Mouse (Mus musculus) CH12.LX (cell line): Measurements from ENCODE around the gene Rad23a. TPM values are rescaled to one million over a fixed set of nuclear protein-coding genes. Genes with fewer than 3 reads are reported as not detected.

ENCODE experiments used
- DNase-seq: peaks from one replicate; pipeline ENCODE4 v3.0.0-alpha.2; 2013; ENCODE audit errors: extremely low read depth
- H3K27ac ChIP-seq: 2 replicates; pipeline ENCODE4 v1.5.1; 2012; ENCODE audit warnings: low read depth, mild to moderate bottlenecking, control low read depth, moderate library complexity; ENCODE audit not compliant: insufficient read depth
- H3K27me3 ChIP-seq: replicated peaks from 2 replicates; pipeline ENCODE3; 2012; ENCODE audit warnings: inconsistent platforms
- H3K36me3 ChIP-seq, 2 experiments: replicated peaks in 1 of 2; 2 replicates each; pipeline versions ENCODE3 to v1.6.1; 2012; ENCODE audit warnings: inconsistent platforms in 1 of 2, low read length in 1 of 2, mild to moderate bottlenecking in 1 of 2, mixed read lengths in 1 of 2, moderate library complexity in 1 of 2; ENCODE audit not compliant: control insufficient read depth in 1 of 2, insufficient read depth in 1 of 2
- H3K4me1 ChIP-seq, 2 experiments: 2 replicates each; pipeline ENCODE4 v1.6.1; 2012; ENCODE audit warnings: inconsistent platforms in 1 of 2, moderate library complexity in 1 of 2; ENCODE audit not compliant: insufficient read depth in 2 of 2, control insufficient read depth in 1 of 2
- H3K4me2 ChIP-seq: 2 replicates; pipeline ENCODE4 v1.6.1; 2012; ENCODE audit warnings: low read depth, mild to moderate bottlenecking, control low read depth; ENCODE audit not compliant: poor library complexity, insufficient read depth, severe bottlenecking
- H3K4me3 ChIP-seq, 3 experiments: fragments of 150-350 bp in 1 of 3; sonication (generic) in 1 of 3; replicated peaks in 1 of 3; 2 replicates each; pipeline versions ENCODE3 to v1.5.1; 2011 to 2012; ENCODE audit warnings: low read depth in 2 of 3, low read length in 2 of 3, mild to moderate bottlenecking in 2 of 3, moderate library complexity in 2 of 3, control low read depth in 1 of 3, improper control_type of control experiment in 1 of 3, inconsistent platforms in 1 of 3, mixed read lengths in 1 of 3; ENCODE audit not compliant: poor library complexity in 1 of 3
- H3K79me2 ChIP-seq: replicated peaks from 2 replicates; pipeline ENCODE4 v1.6.1; 2012; ENCODE audit warnings: mild to moderate bottlenecking, moderate library complexity; ENCODE audit not compliant: control insufficient read depth, poor library complexity, insufficient read depth, severe bottlenecking; ENCODE audit errors: extremely low read depth
- H3K9ac ChIP-seq: 2 replicates; pipeline ENCODE4 v1.6.1; 2012; ENCODE audit warnings: low read depth, mild to moderate bottlenecking, control low read depth, moderate library complexity; ENCODE audit not compliant: insufficient read depth
- H3K9me3 ChIP-seq: replicated peaks from 2 replicates; pipeline ENCODE3; 2012; ENCODE audit warnings: low read length, inconsistent platforms, mixed read lengths
- CHD1 ChIP-seq: IDR thresholded peaks from 2 replicates; pipeline ENCODE4 v1.6.1; 2012; ENCODE audit warnings: low read depth, low read length, improper control_type of control experiment, inconsistent platforms
- CTCF ChIP-seq, 2 experiments: IDR thresholded peaks in 1 of 2; conservative IDR thresholded peaks in 1 of 2; 2 replicates each; pipeline ENCODE4 v1.5.1; 2011 to 2012; ENCODE audit warnings: low read depth in 2 of 2, low read length in 2 of 2, improper control_type of control experiment in 1 of 2, inconsistent platforms in 1 of 2, mild to moderate bottlenecking in 1 of 2, moderate library complexity in 1 of 2
- IRF4 ChIP-seq: IDR thresholded peaks from 2 replicates; pipeline ENCODE4 v1.6.1; 2014; ENCODE audit warnings: low read depth, mild to moderate bottlenecking, inconsistent platforms, low read length, improper control_type of control experiment
- JUND ChIP-seq: conservative IDR thresholded peaks from 2 replicates; pipeline ENCODE4 v1.6.1; 2011; ENCODE audit warnings: low read depth, low read length, improper control_type of control experiment
- MAX ChIP-seq: IDR thresholded peaks from 2 replicates; pipeline ENCODE4 v1.6.1; 2011; ENCODE audit warnings: low read length, improper control_type of control experiment
- MEF2A ChIP-seq: IDR thresholded peaks from 2 replicates; pipeline ENCODE4 v1.6.1; 2014; ENCODE audit warnings: low read depth, mild to moderate bottlenecking, inconsistent platforms, low read length, improper control_type of control experiment, borderline replicate concordance
- RAD21 ChIP-seq: IDR thresholded peaks from 2 replicates; pipeline ENCODE4 v1.6.1; 2011; ENCODE audit warnings: low read depth, mild to moderate bottlenecking, low read length, improper control_type of control experiment, moderate library complexity
- RCOR1 ChIP-seq: conservative IDR thresholded peaks from 2 replicates; pipeline ENCODE4 v1.6.1; 2012; ENCODE audit warnings: low read depth, mild to moderate bottlenecking, inconsistent platforms, low read length, improper control_type of control experiment
- SMC3 ChIP-seq: IDR thresholded peaks from 2 replicates; pipeline ENCODE4 v1.6.1; 2011; ENCODE audit warnings: low read depth, low read length, improper control_type of control experiment
- USF1 ChIP-seq: IDR thresholded peaks from 2 replicates; pipeline ENCODE4 v1.6.1; 2014; ENCODE audit warnings: low read depth, mild to moderate bottlenecking, inconsistent platforms, low read length, improper control_type of control experiment
- ZC3H11A ChIP-seq: IDR thresholded peaks from 2 replicates; pipeline ENCODE4 v1.6.1; 2012; ENCODE audit warnings: low read depth, mild to moderate bottlenecking, inconsistent platforms, low read length, improper control_type of control experiment
- ZKSCAN1 ChIP-seq: IDR thresholded peaks from 2 replicates; pipeline ENCODE4 v1.6.1; 2012; ENCODE audit warnings: low read depth, inconsistent platforms, low read length, improper control_type of control experiment, borderline replicate concordance
- ZMIZ1 ChIP-seq: IDR thresholded peaks from 2 replicates; pipeline ENCODE4 v1.6.1; 2012; ENCODE audit warnings: low read depth, mild to moderate bottlenecking, inconsistent platforms, low read length, improper control_type of control experiment
- ZNF384 ChIP-seq: IDR thresholded peaks from 2 replicates; pipeline ENCODE4 v1.6.1; 2012; ENCODE audit warnings: low read depth, low read length, improper control_type of control experiment, inconsistent platforms
- dilution Hi-C: fragments of 300-500 bp; cut with MboI; formaldehyde crosslinking; loops from 2 replicates; pipeline ENCODE4 v1.14.3; 2020; ENCODE audit warnings: low sequenced_read_pairs; ENCODE audit not compliant: extremely low pct_unique_long_range_greater_than_20kb, extremely low pct_ligation_motif_present
- in situ Hi-C: fragments of 300-500 bp; cut with MboI; formaldehyde crosslinking; loops from 3 replicates; pipeline ENCODE4 v1.14.3; 2019; ENCODE audit warnings: low sequenced_read_pairs, low pct_ligation_motif_present, low pct_unique_long_range_greater_than_20kb, mixed read lengths
- polyA plus RNA-seq: library from polyadenylated mRNA; unstranded; fragments of >175 nt; gene quantifications from 2 replicates; pipeline ENCODE4 v1.2.1, GENCODE M21; 2012; ENCODE audit warnings: low read depth; ENCODE audit not compliant: insufficient read length
- total RNA-seq, 2 experiments: library from RNA; depleted of rRNA; stranded (reverse); fragments of 300-350 nt in 1 of 2; fragments of >200 nt in 1 of 2; gene quantifications; 2 replicates each; pipeline ENCODE4 v1.2.3; 2012 to 2014

Gene Rad23a
- total and polyA plus RNA-seq, 3 experiments, result 66.5 to 135 (median 115) TPM

DNA sequence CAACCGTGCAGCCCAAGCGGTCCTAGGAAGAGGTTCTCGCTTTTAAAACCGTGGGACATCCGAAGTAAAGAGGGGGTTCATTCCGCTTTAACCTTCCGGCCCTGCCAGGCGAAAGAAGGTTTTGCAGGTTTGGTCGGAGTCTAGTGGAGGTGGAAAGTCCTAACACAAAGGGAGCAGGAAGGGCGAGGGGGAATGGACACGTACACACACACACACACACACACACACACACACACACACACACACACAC, 55.0 kb downstream of the Rad23a start:
- in situ Hi-C loops, result no loop called here
- no peak for TF ChIP-seq ZKSCAN1
- TF ChIP-seq MAX, result no peak
- TF ChIP-seq CTCF (conservative IDR thresholded peaks at IDR 0.05 in 1 of 2, IDR thresholded peaks at IDR 0.05 in 1 of 2; ENCODE audit: low read depth in 2 of 2, low read length in 2 of 2), result no peak
- TF ChIP-seq MEF2A, result no peak
- no peak for TF ChIP-seq RCOR1
- TF ChIP-seq JUND, result no peak
- no peak for TF ChIP-seq ZC3H11A
- no peak for TF ChIP-seq CHD1
- TF ChIP-seq IRF4, result no peak
- TF ChIP-seq ZMIZ1, result no peak
- no peak for TF ChIP-seq SMC3
- DNase-seq, result no peak
- H3K36me3 ChIP-seq, result no peaks in the 10 kb centered on the region
- H3K4me3 ChIP-seq, result no peak overlapping the region
- H3K4me1 ChIP-seq, result no peaks in the 10 kb centered on the region
- no peaks in the 10 kb centered on the region for H3K9me3 ChIP-seq
- peaks cover 93% of the 10 kb centered on the region for H3K27me3 ChIP-seq
- H3K4me2 ChIP-seq, result no peak overlapping the region
- H3K27ac ChIP-seq, result no peak overlapping the region
- no peaks in the 10 kb centered on the region for H3K79me2 ChIP-seq
- H3K9ac ChIP-seq, result no peak overlapping the region
- dilution Hi-C loops, result no loop called here

DNA sequence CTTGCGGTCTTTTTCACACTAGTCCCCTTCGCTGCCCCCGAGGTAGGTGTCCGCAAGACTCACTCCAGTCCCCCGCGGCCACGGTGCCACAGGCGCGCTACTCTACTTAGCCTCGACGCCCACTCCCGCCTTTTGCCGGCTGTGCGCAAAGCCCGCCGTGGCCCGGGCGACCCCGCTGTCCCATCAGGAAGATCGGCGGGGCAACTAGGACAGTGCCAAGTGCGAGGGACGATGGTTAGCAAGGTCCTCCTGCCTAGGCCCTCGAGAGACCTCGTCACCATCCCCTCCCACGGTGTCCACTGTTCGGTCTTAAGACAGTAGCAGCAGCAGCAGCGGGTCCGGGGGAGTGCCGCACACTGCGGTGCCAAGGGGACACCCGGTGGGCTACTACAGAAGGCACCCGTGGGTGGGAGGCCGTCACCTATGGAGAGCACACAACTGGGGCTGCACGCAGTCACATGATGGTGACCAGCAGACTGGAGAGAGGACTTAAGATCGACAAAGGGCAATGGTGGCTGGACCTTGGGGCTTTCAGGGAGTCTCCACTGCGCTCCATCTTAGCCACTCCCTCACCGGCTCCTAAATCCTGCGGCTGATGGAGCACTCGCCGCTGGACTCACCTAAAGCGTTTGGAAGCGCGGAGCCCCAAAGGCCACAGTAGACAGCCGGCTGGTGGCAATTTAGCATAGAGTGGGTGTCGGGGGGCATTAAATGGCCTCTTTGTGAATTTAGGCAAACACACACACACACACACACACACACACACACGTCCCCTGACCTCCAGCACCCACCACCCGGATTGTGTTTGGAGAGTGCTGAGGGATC, 55.6 kb downstream of the Rad23a start:
- in situ Hi-C loops, result no loop called here
- Histone ChIP-seq H3K4me1 (no peaks in the 10 kb centered on the region), H3K4me3 (no peak overlapping the region), H3K9me3 (no peaks in the 10 kb centered on the region), H3K4me2 (no peak overlapping the region), H3K27ac (no peak overlapping the region), H3K27me3 (peaks cover 91% of the 10 kb centered on the region), H3K36me3 (no peaks in the 10 kb centered on the region), H3K9ac (no peak overlapping the region), H3K79me2 (no peaks in the 10 kb centered on the region)
- TF ChIP-seq ZMIZ1 (no peak), RAD21 (no peak), ZNF384 (no peak), USF1 (no peak), MEF2A (no peak), ZKSCAN1 (no peak)
- DNase-seq, result no peak
- dilution Hi-C loops, result no loop called here

Other genes with a start within 250 kb of the Rad23a start
Only the 20 nearest of the 31 such genes appear.
- 157 and 160 TPM in 2 replicates for gene Trmt1, start 154.4 kb downstream of the Rad23a start, total RNA-seq (2012; rRNA removed)
- gene Trmt1, start 154.4 kb downstream of the Rad23a start, total RNA-seq (2014; rRNA removed), result 77.0 and 94.5 TPM in 2 replicates
- 140 and 157 TPM in 2 replicates for gene Trmt1, start 154.4 kb downstream of the Rad23a start, polyA plus RNA-seq
- 45.1 and 49.0 TPM in 2 replicates for gene Nacc1, start 152.8 kb downstream of the Rad23a start, total RNA-seq (2012; rRNA removed)
- gene Nacc1, start 152.8 kb downstream of the Rad23a start, total RNA-seq (2014; rRNA removed), result 21.9 and 23.3 TPM in 2 replicates
- gene Nacc1, start 152.8 kb downstream of the Rad23a start, polyA plus RNA-seq, result 73.0 and 84.1 TPM in 2 replicates
- 38.5 and 45.5 TPM in 2 replicates for gene Lyl1, start 139.2 kb downstream of the Rad23a start, total RNA-seq (2012; rRNA removed)
- gene Lyl1, start 139.2 kb downstream of the Rad23a start, total RNA-seq (2014; rRNA removed), result 20.3 and 20.6 TPM in 2 replicates
- 53.2 and 54.5 TPM in 2 replicates for gene Lyl1, start 139.2 kb downstream of the Rad23a start, polyA plus RNA-seq
- gene G430095P16Rik, start 117.7 kb downstream of the Rad23a start, total RNA-seq (2012; rRNA removed), result 0.17 TPM in 1 of 2 replicates, not detected in the other
- 0.39 TPM in 1 of 2 replicates, not detected in the other for gene G430095P16Rik, start 117.7 kb downstream of the Rad23a start, total RNA-seq (2014; rRNA removed)
- not detected in 2 replicates for gene G430095P16Rik, start 117.7 kb downstream of the Rad23a start, polyA plus RNA-seq
- 0.76 and 1.1 TPM in 2 replicates for gene Nfix, start 40.3 kb downstream of the Rad23a start, total RNA-seq (2012; rRNA removed)
- 0.09 and 0.19 TPM in 2 replicates for gene Nfix, start 40.3 kb downstream of the Rad23a start, total RNA-seq (2014; rRNA removed)
- 8.6 and 10.5 TPM in 2 replicates for gene Nfix, start 40.3 kb downstream of the Rad23a start, polyA plus RNA-seq
- 1.7 TPM in 2 replicates for gene Dand5, start 17.8 kb downstream of the Rad23a start, total RNA-seq (2012; rRNA removed)
- gene Dand5, start 17.8 kb downstream of the Rad23a start, total RNA-seq (2014; rRNA removed), result 1.4 and 1.8 TPM in 2 replicates
- 1.5 and 1.7 TPM in 2 replicates for gene Dand5, start 17.8 kb downstream of the Rad23a start, polyA plus RNA-seq
- gene Gadd45gip1, start 9.1 kb downstream of the Rad23a start, total RNA-seq (2012; rRNA removed), result 53.6 and 59.7 TPM in 2 replicates
- gene Gadd45gip1, start 9.1 kb downstream of the Rad23a start, total RNA-seq (2014; rRNA removed), result 56.6 and 56.9 TPM in 2 replicates
- 56.6 and 57.6 TPM in 2 replicates for gene Gadd45gip1, start 9.1 kb downstream of the Rad23a start, polyA plus RNA-seq
- 395 and 738 TPM in 2 replicates for gene Calr, start 6.3 kb upstream of the Rad23a start, total RNA-seq (2012; rRNA removed)
- gene Calr, start 6.3 kb upstream of the Rad23a start, total RNA-seq (2014; rRNA removed), result 627 and 669 TPM in 2 replicates
- gene Calr, start 6.3 kb upstream of the Rad23a start, polyA plus RNA-seq, result 1,181 and 1,636 TPM in 2 replicates
- gene Farsa, start 16.3 kb upstream of the Rad23a start, total RNA-seq (2012; rRNA removed), result 142 and 165 TPM in 2 replicates
- gene Farsa, start 16.3 kb upstream of the Rad23a start, total RNA-seq (2014; rRNA removed), result 144 and 146 TPM in 2 replicates
- 175 and 192 TPM in 2 replicates for gene Farsa, start 16.3 kb upstream of the Rad23a start, polyA plus RNA-seq
- not detected in 2 replicates for gene Syce2, start 31.4 kb upstream of the Rad23a start, total RNA-seq (2012; rRNA removed)
- gene Syce2, start 31.4 kb upstream of the Rad23a start, total RNA-seq (2014; rRNA removed), result not detected in 2 replicates
- gene Syce2, start 31.4 kb upstream of the Rad23a start, polyA plus RNA-seq, result 0.54 TPM in 1 of 2 replicates, not detected in the other
- 26.2 and 27.3 TPM in 2 replicates for gene Gcdh, start 53.3 kb upstream of the Rad23a start, total RNA-seq (2012; rRNA removed)
- gene Gcdh, start 53.3 kb upstream of the Rad23a start, total RNA-seq (2014; rRNA removed), result 16.4 and 20.6 TPM in 2 replicates
- gene Gcdh, start 53.3 kb upstream of the Rad23a start, polyA plus RNA-seq, result 13.7 and 17.7 TPM in 2 replicates
- gene Klf1, start 61.3 kb upstream of the Rad23a start, total RNA-seq (2012; rRNA removed), result 0.34 and 0.38 TPM in 2 replicates
- 0.20 and 0.24 TPM in 2 replicates for gene Klf1, start 61.3 kb upstream of the Rad23a start, total RNA-seq (2014; rRNA removed)
- 0.20 and 0.26 TPM in 2 replicates for gene Klf1, start 61.3 kb upstream of the Rad23a start, polyA plus RNA-seq
- gene Dnase2a, start 67.9 kb upstream of the Rad23a start, total RNA-seq (2012; rRNA removed), result 12.8 and 13.6 TPM in 2 replicates
- gene Dnase2a, start 67.9 kb upstream of the Rad23a start, total RNA-seq (2014; rRNA removed), result 15.0 and 18.4 TPM in 2 replicates
- gene Dnase2a, start 67.9 kb upstream of the Rad23a start, polyA plus RNA-seq, result 25.4 and 31.4 TPM in 2 replicates
- 0.08 and 0.21 TPM in 2 replicates for gene Mast1, start 96.7 kb upstream of the Rad23a start, total RNA-seq (2012; rRNA removed)
- gene Mast1, start 96.7 kb upstream of the Rad23a start, total RNA-seq (2014; rRNA removed), result not detected in 2 replicates
- 0.34 and 0.55 TPM in 2 replicates for gene Mast1, start 96.7 kb upstream of the Rad23a start, polyA plus RNA-seq
- gene Rtbdn, start 106.3 kb upstream of the Rad23a start, total RNA-seq (2012; rRNA removed), result 0.17 and 0.21 TPM in 2 replicates
- not detected in 2 replicates for gene Rtbdn, start 106.3 kb upstream of the Rad23a start, total RNA-seq (2014; rRNA removed)
- 0.93 and 1.8 TPM in 2 replicates for gene Rtbdn, start 106.3 kb upstream of the Rad23a start, polyA plus RNA-seq
- gene Gm49661, start 128.8 kb upstream of the Rad23a start, total RNA-seq (2012; rRNA removed), result 1.8 and 3.1 TPM in 2 replicates
- gene Gm49661, start 128.8 kb upstream of the Rad23a start, total RNA-seq (2014; rRNA removed), result not detected in 2 replicates
- not detected in 2 replicates for gene Gm49661, start 128.8 kb upstream of the Rad23a start, polyA plus RNA-seq
- 218 and 231 TPM in 2 replicates for gene Prdx2, start 128.9 kb upstream of the Rad23a start, total RNA-seq (2012; rRNA removed)
- 231 and 232 TPM in 2 replicates for gene Prdx2, start 128.9 kb upstream of the Rad23a start, total RNA-seq (2014; rRNA removed)
- gene Prdx2, start 128.9 kb upstream of the Rad23a start, polyA plus RNA-seq, result 158 and 159 TPM in 2 replicates
- gene Rnaseh2a, start 129.1 kb upstream of the Rad23a start, total RNA-seq (2012; rRNA removed), result 104 and 115 TPM in 2 replicates
- 71.6 and 76.2 TPM in 2 replicates for gene Rnaseh2a, start 129.1 kb upstream of the Rad23a start, total RNA-seq (2014; rRNA removed)
- gene Rnaseh2a, start 129.1 kb upstream of the Rad23a start, polyA plus RNA-seq, result 83.1 and 88.1 TPM in 2 replicates
- gene Junb, start 138.1 kb upstream of the Rad23a start, total RNA-seq (2012; rRNA removed), result 226 and 342 TPM in 2 replicates
- 175 and 217 TPM in 2 replicates for gene Junb, start 138.1 kb upstream of the Rad23a start, total RNA-seq (2014; rRNA removed)
- gene Junb, start 138.1 kb upstream of the Rad23a start, polyA plus RNA-seq, result 63.4 and 66.4 TPM in 2 replicates
- 17.6 and 24.7 TPM in 2 replicates for gene Hook2, start 149.9 kb upstream of the Rad23a start, total RNA-seq (2012; rRNA removed)
- 7.1 TPM in 2 replicates for gene Hook2, start 149.9 kb upstream of the Rad23a start, total RNA-seq (2014; rRNA removed)
- 9.8 and 11.7 TPM in 2 replicates for gene Hook2, start 149.9 kb upstream of the Rad23a start, polyA plus RNA-seq